In genomic region chr16:31002926-31003325, GRCm38 (mm10) we compare ENCODE assay signal across 10 mouse cellular contexts.
A peak's percentile ranks its signal among the peaks of the same experiment; 100 is the strongest.
DNase-seq lines count a peak whose midpoint lies in the region; ATAC-seq lines count a peak whose summit lies in the region.
"Had no signal": no experiment of that assay in that cellular context is flagged by ENCODE, and none has a peak within 500 bp of the region (broad histone marks: within the 10 kb centered on the region; RNA-seq: fewer than 3 reads in every experiment).

No protein-coding gene starts in this region.

- H3K4me2 ChIP-seq in heart, embryonic 16.5 days (ENCODE audit: low read depth, low read length) = peak overlapping the region; percentile 48; the same call in 1 of the 2 replicates
- H3K4me2 ChIP-seq in midbrain, embryonic 14.5 days (ENCODE audit: low read length) = no peak overlapping the region
- no peak overlapping the region for H3K4me2 ChIP-seq in hindbrain, embryonic 13.5 days
- H3K4me2 ChIP-seq in stomach, embryonic 16.5 days (ENCODE audit: low read depth, low read length) = no peak overlapping the region

- H3K4me1 ChIP-seq in heart, embryonic 16.5 days (ENCODE audit: control insufficient read depth, insufficient read depth, low read length) = peaks cover 23% of the 10 kb centered on the region
- peaks cover 27% of the 10 kb centered on the region for H3K4me1 ChIP-seq in midbrain, embryonic 10.5 days
- H3K4me1 ChIP-seq in midbrain, embryonic 14.5 days (ENCODE audit: control insufficient read depth, insufficient read depth, low read length) = 0 out of 2 replicates have a peak, but pooled peaks cover 5% of the 10 kb centered on the region
- H3K4me1 ChIP-seq in hindbrain, embryonic 13.5 days (replicated peaks) = peaks cover 38% of the 10 kb centered on the region
- peaks cover 24% of the 10 kb centered on the region for H3K4me1 ChIP-seq in stomach, embryonic 16.5 days (ENCODE audit: control insufficient read depth, insufficient read depth, low read length)

- DNase-seq in heart, adult 11 months = no peak
- DNase-seq in midbrain, embryonic 10.5 days (ENCODE audit: low spot score) = no peak
- DNase-seq in midbrain, embryonic 14.5 days = no peak
- DNase-seq in thymus, postnatal 4 days = no peak
- DNase-seq: cerebellum, adult 18-20 months had no signal

- peak overlapping the region; percentile 31 for H3K9ac ChIP-seq in heart, embryonic 16.5 days (ENCODE audit: low read length)
- no peak overlapping the region for H3K9ac ChIP-seq in midbrain, embryonic 14.5 days (replicated peaks; ENCODE audit: low read length)
- no peak overlapping the region for H3K9ac ChIP-seq in hindbrain, embryonic 13.5 days
- H3K9ac ChIP-seq in stomach, embryonic 16.5 days (ENCODE audit: low read length) = peak overlapping the region; percentile 31; the same call in 1 of the 2 replicates
- H3K9ac ChIP-seq: embryonic facial prominence, embryonic 15.5 days; lung, embryonic 15.5 days had no signal

- ATAC-seq in heart, embryonic 16.5 days (replicated peaks; ENCODE audit: extremely low read depth, insufficient read depth, low FRiP score) = no peak
- no peak for ATAC-seq in midbrain, embryonic 14.5 days (ENCODE audit: low FRiP score, low TSS enrichment)
- no peak for ATAC-seq in hindbrain, embryonic 13.5 days (ENCODE audit: low FRiP score)
- no peak for ATAC-seq in stomach, embryonic 16.5 days (ENCODE audit: insufficient read depth, low FRiP score)

- whole genome bisulfite sequencing in heart, embryonic 16.5 days = 40% methylated on average over 6 of the region's 6 CpGs
- WGBS in midbrain, embryonic 10.5 days = 75% methylated on average over 6 of the region's 6 CpGs
- WGBS in midbrain, embryonic 14.5 days = 60% methylated on average over 6 of the region's 6 CpGs
- 54% methylated on average over 6 of the region's 6 CpGs for WGBS in hindbrain, embryonic 13.5 days
- 53% methylated on average over 6 of the region's 6 CpGs for WGBS in stomach, embryonic 16.5 days

- H3K36me3 ChIP-seq in heart, embryonic 16.5 days (ENCODE audit: control insufficient read depth, insufficient read depth) = no peaks in the 10 kb centered on the region
- H3K36me3 ChIP-seq in midbrain, embryonic 10.5 days = peaks cover 12% of the 10 kb centered on the region; the same call in 1 of the 2 replicates
- no peaks in the 10 kb centered on the region for H3K36me3 ChIP-seq in midbrain, embryonic 14.5 days (ENCODE audit: control insufficient read depth, insufficient read depth, low read length)
- H3K36me3 ChIP-seq in hindbrain, embryonic 13.5 days = no peaks in the 10 kb centered on the region
- H3K36me3 ChIP-seq in stomach, embryonic 16.5 days (ENCODE audit: control insufficient read depth, insufficient read depth, low read length) = no peaks in the 10 kb centered on the region
- H3K36me3 ChIP-seq: lung, embryonic 15.5 days had no signal

- peak overlapping the region; percentile 79 for H3K27ac ChIP-seq in heart, embryonic 16.5 days (ENCODE audit: low read length)
- peak overlapping the region; percentile 49; the same call in 1 of the 2 replicates for H3K27ac ChIP-seq in midbrain, embryonic 10.5 days (replicated peaks)
- no peak overlapping the region; the same call in 1 of the 2 replicates for H3K27ac ChIP-seq in midbrain, embryonic 14.5 days (replicated peaks; ENCODE audit: low read depth, low read length)
- peak overlapping the region; percentile 20; the same call in 1 of the 2 replicates for H3K27ac ChIP-seq in hindbrain, embryonic 13.5 days
- H3K27ac ChIP-seq in stomach, embryonic 16.5 days (ENCODE audit: low read length) = peak overlapping the region; percentile 55
- H3K27ac ChIP-seq: embryonic facial prominence, embryonic 15.5 days had no signal

- H3K4me3 ChIP-seq in heart, embryonic 16.5 days (ENCODE audit: low read length) = no peak overlapping the region
- no peak overlapping the region for H3K4me3 ChIP-seq in midbrain, embryonic 10.5 days
- no peak overlapping the region for H3K4me3 ChIP-seq in midbrain, embryonic 14.5 days (replicated peaks; ENCODE audit: low read depth, low read length)
- H3K4me3 ChIP-seq in hindbrain, embryonic 13.5 days = no peak overlapping the region
- H3K4me3 ChIP-seq in stomach, embryonic 16.5 days (replicated peaks; ENCODE audit: low read length) = no peak overlapping the region
- H3K4me3 ChIP-seq: embryonic facial prominence, embryonic 15.5 days had no signal

- H3K27me3 ChIP-seq in heart, embryonic 16.5 days (ENCODE audit: control insufficient read depth, insufficient read depth, low read length) = no peaks in the 10 kb centered on the region
- no peaks in the 10 kb centered on the region for H3K27me3 ChIP-seq in midbrain, embryonic 10.5 days (ENCODE audit: low read depth, poor library complexity, severe bottlenecking)
- no peaks in the 10 kb centered on the region for H3K27me3 ChIP-seq in midbrain, embryonic 14.5 days (ENCODE audit: control insufficient read depth, insufficient read depth, low read length)
- no peaks in the 10 kb centered on the region for H3K27me3 ChIP-seq in hindbrain, embryonic 13.5 days
- no peaks in the 10 kb centered on the region for H3K27me3 ChIP-seq in stomach, embryonic 16.5 days (ENCODE audit: control insufficient read depth, insufficient read depth, low read length)
- H3K27me3 ChIP-seq: embryonic facial prominence, embryonic 15.5 days; lung, embryonic 15.5 days had no signal

- no peaks in the 10 kb centered on the region for H3K9me3 ChIP-seq in heart, embryonic 16.5 days (replicated peaks; ENCODE audit: control insufficient read depth, low read length)
- H3K9me3 ChIP-seq in midbrain, embryonic 10.5 days (replicated peaks) = peaks cover 9% of the 10 kb centered on the region; the same call in 1 of the 2 replicates
- no peaks in the 10 kb centered on the region for H3K9me3 ChIP-seq in midbrain, embryonic 14.5 days (ENCODE audit: control insufficient read depth, low read length)
- no peaks in the 10 kb centered on the region for H3K9me3 ChIP-seq in hindbrain, embryonic 13.5 days
- H3K9me3 ChIP-seq in stomach, embryonic 16.5 days (replicated peaks; ENCODE audit: control insufficient read depth, low read length) = no peaks in the 10 kb centered on the region
- H3K9me3 ChIP-seq: embryonic facial prominence, embryonic 15.5 days; lung, embryonic 15.5 days had no signal

Comparison
In these comparisons a context has a peak if more than half of its experiments do, and no peak if none do; other contexts are left out.
1. H3K9ac ChIP-seq: peak in heart, embryonic 16.5 days (single experiment) and stomach, embryonic 16.5 days (single experiment); none in midbrain, embryonic 14.5 days (single experiment) and hindbrain, embryonic 13.5 days (single experiment).